Mouse (Mus musculus) layer of hippocampus, adult 11-12 months (tissue): ENCODE measurements around the gene Vav3.

Experiments
- DNase-seq: peaks from one replicate; pipeline ENCODE4 v3.0.0; 2022; ENCODE audit warnings: low spot score

The Vav3 gene

DNA sequence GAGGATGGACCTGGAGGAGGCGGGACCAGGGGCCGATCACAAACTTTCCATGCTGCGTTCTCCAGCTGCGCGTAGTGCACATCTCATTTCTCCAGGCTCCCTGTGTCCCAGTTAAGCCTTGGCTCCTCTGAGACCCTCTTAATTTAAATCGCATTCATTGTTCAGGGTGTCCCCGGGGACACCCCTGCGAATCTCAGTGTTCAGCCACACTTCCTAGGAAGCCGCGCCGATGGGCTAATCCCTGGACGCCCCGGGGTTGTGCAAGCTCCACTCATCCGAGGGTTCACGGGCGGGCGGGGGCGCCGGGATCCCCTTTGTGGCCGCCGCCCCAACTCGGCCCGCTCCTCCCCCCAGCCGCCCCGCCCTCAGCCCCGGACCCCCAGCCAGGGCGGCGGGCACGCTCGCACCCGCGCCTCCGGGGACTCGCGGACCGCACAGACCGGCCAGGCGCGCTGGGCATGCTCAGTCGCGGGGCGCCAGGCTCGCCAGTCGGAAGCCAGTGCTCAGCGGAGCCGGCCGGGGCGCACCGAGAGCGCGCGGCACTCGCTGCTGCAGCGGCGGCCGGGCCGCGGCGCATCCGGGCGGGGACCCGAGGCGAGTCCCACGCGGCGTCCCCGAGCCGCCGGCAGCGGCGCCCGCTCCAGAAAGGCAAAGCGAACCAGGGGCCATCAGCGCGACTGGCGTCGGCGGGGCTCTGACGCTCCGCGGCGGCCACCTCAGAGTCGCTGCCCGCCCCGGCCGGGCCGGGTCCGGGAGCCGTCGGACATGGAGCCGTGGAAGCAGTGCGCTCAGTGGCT is at the start of gene Vav3:
Vav3 (plus strand) TSS at position 380 of the 797 bp plus-strand sequence.
- DNase-seq, result peak; percentile 32

DNA sequence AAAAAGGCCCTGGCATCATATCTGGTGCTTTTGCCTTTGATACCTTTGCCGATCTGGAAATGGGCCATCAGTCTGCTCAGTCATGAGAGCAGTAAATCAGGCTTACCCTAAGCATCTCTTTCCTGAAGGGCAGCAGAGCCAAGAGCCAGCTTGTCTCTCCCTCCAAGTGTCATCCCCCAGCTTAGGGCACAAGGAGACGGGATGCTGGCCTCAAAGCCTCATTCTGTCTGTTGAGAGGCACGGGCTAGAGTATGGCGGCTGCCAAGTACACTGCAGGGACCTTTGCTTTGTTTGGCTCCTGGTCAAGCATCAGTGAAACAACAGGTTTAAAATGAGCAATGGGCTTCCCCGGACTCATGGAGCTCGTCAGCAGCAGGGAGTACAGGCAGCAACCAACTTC is 41.6 kb upstream of the Vav3 start:
- no peak for DNase-seq

DNA sequence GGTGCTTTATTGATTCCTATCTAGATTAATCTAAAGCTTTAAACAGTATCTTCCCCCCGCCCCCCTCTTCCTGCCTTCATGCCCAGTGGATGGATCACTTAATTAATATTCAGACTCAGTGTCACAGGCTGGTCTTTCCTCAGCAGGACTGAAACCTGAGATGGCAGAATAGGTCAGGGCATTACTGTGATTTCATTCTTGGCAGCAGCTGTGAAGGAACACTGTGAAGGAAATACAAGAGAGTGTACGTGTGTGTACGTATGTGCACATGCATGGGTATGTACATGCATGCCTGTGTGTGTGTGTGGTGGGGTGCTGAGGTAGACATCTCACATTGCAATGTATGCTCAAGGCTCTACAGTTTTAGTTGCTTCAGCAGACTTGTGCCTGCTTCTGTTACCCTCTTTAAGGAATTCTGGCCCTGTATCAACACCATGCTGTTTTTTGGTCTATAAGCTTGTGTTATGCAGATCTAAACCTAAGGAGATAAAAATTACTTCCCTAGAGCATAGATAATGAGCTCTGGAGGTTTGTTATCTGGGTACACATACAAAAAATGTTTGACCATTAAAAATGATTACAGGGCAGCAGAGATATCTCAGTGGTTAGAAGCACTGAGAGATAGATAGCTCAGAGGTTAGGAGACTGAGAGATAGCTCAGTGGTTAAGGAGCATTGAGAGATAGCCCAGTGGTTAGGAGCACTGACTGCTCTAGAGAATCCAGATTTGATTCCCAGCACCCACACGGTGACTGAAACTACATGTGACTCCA is 41.0 kb upstream of the Vav3 start:
- DNase-seq, result no peak

DNA sequence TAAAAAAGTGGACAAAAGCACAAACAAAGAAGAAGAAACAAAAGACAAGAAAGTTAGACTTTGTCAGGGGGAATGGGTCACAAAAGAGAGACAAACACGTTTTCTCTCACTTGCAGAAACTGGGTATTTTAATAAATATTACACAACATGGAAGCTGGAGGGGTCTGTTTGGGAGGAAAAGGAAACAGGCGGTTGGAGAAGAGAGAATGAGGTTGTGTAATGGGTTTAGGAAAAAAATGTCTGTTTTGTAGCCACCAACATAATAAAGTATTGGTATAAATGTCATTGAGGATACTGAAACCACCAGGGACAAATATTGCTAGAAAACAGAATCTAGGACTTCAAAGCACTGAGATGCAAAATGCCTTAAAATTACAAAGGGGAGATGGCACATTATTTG is 38.4 kb upstream of the Vav3 start:
- DNase-seq, result no peak

DNA sequence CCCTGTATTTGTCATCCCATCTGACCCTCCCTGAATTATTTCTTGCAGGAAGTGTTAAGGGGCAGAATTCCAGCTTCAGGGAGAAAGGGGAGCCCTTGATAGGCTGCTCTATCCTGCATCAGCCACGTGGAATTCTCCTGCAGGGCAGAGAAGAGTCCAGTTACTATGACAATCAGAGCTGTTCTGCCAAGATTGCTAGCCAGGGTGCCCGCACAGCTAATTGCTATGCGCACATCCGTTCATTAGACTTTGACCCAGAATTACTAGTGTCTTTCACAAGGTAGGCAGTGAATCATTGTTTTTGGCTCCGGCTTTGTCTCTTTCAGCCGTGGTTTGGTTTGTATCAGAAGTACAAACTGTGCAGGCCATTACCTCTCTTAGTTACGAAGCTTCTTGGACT is 33.0 kb upstream of the Vav3 start:
- DNase-seq, result peak; percentile 15

DNA sequence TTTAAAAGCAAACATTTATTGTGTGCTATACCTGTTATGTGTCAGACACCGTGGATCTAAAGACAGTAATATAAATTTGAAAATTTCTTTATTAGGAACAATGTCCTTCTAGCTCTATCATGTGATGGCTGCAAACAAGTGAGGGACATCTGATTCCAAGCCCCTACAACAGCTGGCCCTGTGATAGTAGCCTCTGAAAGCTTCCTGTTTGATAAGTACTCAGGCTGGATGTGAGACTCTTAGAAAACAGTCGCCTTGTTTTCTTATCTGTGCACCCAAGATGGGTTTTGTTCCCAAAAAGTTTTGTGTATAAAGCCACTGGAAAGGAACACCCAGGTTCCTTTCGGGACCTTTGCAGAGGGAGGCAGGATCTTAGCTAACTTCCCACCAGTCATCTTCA is 32.0 kb upstream of the Vav3 start:
- no peak for DNase-seq

DNA sequence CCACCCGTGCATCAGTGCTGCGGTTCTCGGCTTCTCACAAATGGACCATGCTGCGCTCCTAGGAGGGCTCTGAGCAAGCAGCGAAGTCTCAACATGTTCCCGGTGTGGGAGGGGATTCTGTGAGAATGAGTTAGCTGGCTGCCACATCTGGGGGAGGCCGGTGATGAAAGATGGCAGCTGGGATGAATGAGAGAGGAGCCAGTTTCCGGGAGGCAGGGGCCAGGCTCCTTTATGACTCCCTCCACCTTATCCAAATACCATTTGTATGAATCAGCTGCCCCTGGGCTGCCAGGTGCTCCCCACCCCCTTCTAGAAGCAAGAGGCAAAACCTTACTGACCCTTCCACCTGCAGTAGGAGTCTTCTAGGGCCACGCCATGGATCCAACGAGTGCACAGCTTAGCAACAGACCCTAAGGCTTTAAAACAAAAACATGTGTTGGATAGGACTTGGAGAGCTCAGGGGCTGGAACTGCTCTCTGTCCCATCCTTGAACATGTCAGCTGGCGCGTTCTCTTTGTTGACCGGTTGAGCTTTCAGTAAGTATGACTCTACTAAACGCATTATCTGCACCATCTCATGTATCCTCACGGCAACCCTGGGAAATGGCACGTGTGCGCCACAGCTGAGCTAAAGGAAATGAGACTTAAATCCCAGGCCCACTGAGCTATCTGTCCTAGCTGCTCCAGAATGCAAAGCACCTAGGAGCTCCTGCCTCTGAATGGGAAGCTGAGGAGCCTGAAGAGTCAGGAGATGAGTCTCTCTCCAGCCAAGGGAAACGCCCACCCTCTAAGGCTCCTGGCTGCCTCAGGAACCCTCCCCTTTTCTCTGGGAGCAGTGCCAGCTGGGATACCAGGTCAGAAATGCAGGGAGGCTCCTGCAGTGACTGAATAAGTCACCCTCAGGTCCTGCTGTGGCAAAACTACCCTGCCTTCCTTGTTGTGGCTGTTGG is 30.9 kb upstream of the Vav3 start:
- no peak for DNase-seq

DNA sequence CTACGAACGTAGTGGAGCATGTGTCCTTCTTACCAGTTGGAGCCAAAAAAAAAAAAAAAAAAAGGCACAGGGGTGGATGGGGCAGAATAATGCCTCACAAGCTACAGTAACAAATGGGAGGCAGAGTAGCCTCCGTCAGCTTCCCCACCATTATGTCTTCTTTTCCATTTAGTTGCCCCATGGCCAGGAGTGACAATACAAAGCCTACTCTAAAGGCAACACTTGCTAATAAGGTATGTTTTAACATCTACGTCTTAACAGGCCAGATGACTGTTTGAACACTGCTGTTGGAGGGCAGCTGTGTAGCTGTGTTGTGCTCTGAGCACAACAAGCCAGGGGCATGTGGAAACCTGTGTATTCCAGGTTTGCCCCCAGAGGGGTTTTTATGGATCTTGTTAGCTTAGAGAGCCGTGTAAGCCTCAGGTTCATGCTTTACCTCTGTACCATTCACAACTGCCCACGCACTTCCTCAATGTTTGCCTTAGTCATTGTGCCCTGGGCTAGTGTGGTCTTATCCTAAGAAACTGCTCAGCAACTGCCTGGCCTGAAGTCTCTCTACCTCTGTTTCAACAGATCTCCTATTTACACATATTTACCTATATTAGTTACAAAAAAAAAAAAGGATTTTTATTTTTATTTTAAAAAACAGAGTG is 29.2 kb upstream of the Vav3 start:
- DNase-seq, result no peak

DNA sequence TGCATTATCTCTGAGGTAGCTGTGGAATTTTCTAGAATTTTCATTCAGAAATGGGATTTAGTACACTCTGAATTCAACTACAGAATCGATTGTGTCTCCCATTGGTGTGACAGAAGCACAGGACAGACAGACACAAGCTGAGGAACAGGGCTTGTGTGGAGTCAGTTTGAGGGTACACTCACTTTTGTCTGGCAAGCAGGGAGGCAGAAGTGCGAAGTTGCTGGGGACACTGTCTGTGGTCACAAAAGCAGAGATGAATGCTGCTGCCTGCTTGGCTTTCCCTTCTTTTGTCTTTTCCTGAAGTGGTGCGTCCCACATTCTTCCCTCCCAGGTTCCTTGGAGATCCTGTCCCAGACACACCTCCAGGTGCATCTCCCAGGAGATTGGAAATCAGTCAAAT is 28.6 kb upstream of the Vav3 start:
- DNase-seq, result no peak

DNA sequence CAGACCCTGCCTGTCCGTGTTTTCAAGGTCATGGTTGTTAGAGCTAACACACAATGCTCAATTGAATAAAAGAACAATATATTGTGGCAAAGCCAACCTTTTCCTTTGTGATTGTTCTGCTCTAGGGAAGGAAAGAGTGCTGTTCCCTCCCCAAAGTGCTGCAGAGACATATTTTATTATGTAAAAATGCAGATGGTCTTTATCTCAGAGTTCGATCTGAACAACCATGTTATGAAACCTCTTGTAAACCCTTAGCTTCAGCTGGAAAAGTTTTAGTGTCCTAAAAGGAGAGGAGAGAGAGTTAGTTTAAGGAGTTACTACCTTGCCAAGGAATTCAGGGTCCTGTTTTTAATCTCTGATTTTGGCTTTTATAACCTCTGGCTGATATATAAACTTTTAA is 27.0 kb upstream of the Vav3 start:
- DNase-seq, result no peak

DNA sequence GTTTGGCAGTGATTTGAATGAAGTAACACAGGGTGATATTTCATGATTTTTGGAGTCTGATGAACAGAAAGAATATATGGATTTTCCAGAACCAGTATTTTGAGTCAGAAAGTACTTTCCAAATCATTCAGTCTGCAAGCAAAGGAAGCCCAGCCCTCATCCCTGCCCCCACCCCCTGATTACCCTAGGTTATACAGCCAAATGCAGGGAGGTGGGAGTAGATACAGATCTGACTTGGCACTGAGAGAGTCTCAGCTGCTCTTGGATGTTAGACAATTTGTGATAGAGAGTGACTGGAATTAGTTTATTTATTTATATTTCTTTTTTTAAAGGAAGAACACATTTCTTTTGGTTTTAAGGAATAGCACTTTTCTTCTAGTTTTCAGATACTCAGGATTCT is 18.2 kb upstream of the Vav3 start:
- no peak for DNase-seq

DNA sequence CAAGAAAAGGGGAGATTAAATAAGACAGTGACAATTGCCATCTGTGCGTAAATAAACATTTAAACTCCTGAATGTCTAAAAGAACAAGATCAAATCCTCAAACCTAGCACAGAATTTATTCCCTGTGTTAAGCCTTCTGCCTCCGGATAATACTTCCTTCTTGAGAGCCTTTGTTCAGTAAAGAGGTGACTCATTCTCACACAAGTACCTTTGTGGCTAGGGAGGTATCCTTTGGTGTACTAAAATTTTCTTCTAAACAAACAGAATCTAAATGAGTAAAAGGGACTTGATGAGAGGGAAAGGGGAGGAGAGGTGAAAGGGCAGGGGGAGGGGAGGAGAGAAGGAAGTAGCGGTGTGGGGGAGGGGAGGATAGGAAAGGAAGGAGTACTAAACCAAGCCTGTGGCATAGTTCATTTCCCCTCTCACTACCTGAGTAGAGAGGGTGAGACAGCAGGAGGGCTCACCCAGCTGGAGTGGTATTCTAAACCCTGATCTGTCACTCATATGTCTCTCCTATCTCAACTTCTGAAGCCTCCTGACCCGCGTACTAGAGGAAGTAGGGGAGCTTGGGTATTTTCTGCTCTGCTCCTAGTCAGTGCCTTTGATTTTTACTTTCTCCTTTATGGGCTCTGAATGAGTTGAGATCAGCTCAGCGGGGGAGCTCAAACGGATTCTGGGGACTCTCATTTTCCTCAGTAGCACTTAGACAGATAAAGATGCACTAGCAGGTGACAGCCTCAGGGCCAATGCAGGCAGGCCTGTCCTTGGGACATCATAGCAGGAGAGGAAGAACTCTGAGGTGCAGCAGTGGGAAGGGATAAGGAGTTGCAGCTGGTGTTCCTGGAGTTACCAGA is 16.8 kb upstream of the Vav3 start:
- no peak for DNase-seq

DNA sequence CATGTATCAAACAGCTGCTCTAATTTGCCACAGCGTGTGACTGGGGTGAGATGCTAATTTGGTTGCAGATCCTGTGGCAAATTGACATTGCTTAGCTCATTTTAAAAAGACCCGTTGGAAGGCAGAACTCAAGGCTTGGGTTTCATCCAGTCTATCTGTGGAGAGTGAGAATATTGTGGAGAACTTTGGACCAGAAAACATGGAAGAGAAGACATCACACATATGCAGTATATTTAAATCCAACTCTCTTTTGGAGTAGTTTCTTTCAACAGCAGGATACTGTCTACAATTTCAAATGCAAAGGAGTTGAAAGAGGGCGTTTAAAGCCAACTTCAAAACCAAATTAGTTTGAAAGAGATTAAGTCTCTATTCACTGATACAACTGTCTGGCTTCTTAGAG is 13.3 kb upstream of the Vav3 start:
- no peak for DNase-seq

DNA sequence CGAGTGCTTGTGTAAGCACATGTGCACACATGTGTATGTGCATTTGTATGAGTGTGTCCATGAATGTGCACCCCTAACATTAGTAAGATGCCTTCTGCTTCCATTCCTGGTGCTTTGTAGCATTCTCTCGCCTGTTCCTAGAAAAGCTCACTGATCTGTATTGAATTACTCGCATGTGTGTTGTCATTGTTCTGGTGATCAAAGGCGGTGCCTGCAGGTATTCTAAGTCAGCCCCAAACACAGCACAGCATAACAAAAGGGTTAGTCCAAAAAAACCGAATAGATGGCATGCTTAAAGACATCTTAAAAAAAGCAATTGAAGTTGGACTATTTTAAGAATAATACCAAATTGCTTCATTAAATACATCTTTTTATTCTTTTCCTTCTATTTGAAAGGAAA is 7.7 kb upstream of the Vav3 start:
- DNase-seq, result no peak

DNA sequence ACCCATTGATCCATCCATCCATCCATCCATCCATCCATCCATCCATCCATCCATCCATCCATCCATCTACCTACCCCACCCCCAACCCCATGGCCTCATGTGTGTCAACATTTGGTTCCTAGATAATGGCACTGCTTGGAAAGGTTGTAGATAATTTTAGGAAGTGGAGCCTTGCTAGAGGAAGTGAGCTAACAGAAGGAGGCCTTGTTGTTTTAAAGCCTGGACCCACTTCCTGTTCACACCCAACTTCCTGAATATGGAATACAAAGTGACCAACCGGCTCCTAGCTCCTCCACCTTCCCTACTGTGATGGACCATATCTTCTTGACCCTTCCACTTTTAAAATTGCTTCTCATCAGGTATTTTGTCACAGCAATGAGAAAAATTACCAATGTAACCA is 5.0 kb upstream of the Vav3 start:
- no peak for DNase-seq

DNA sequence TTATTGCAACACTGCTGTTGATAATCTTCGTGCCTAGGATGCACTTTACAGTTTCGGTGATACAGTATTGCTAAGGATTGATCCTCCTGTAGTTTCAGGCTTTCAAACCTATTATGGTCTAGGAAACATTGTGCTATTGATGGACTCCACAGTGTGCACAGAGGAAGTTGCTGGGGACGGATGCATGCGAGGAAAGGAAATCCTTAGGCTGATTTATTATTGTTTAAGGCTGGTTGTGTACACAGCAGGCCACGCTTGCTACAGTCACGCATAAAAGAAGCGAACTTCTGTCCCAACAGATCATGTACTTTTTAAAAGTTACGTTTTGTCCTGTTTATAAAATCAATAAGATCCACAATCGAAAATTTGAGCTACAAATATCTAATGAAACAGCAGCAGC is 1.2 kb upstream of the Vav3 start:
- DNase-seq, result no peak

DNA sequence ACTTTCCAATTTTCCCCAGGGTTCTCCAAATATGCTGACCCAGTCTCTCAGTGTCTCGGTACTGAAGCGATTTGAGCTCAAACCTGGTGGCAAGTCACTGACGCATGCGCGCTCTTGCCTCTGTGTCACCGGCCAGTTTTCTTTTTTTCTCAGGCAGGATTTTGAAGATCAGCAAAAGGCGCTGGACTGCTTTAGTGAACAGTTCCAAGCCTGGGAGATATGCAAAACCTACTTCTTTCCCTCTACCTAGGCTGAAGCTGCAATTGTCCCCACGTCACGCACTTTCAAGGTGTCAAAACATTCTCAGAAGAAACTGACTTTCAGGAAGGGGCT is 546 bp upstream of the Vav3 start:
- DNase-seq, result peak; percentile 25

DNA sequence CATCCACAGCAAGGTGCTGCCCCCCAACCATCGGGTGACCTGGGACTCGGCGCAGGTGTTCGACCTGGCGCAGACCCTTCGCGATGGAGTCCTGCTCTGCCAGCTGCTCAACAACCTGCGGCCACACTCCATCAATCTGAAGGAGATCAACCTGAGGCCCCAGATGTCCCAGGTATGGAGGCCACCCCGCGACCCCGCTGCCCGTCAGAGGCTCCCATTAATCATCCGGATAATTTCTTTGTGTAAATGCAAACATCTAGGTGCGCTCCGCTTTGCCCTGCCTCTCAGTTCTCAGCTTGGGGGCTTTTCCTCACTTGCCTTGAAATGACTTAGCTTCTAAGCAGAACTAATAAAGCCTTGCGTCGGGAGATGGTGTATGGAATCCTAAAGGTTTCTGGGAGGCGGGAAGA is 623 bp downstream of the Vav3 start:
- DNase-seq, result no peak

DNA sequence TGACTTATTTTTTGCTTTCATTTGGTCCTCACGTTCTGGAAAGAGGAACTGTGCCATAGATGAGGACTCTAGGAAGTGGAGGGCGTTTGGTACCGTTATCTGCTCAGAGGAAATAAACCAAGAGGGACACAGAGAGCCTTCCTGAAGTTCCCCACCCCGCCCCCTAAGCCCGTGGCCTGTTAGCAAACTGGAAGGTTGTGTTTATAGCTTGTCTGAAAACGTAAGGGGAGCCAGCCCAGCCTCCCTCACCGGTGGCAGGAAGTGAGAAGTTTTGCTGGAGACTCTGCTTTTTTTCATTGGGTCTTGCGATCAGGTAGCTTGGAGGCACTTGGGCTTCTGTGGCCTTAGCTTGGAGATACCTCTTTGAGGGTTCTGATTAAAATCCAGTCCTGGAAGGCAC is 1.2 kb downstream of the Vav3 start:
- peak; percentile 11 for DNase-seq

DNA sequence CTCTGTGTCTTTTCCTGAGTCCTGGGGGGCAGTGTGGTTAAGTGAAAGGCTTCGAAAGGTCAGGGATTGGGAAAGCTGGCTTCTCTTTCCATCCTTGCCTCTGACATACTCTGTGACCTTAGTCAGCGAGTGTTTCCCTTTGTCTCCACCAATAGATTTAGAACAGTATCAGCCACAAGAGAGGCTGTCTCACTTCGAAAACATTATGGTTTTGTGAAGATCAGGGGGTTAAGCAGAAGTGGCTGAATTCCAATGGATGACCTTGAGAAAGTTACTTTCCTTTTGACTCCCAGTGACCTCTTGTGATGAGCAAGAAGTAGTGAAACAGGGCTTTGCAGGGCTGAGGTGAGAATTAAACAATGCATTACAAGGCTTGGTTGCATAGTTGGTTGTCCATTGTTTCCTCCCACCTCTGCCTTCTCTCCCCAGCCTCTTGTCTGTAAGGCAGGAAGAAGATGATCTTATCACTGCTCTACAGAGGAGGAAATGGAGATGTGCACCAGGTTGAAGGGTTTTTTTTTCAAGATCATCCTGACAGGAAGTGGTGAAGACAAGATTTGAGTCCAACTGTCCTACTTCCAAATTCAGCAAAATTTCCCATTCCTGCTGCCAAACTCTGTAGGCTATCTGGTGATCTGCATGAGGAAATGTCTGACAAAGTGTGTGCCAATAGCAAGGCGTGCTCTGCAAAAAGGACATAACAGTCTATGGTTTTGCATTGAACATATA is 11.7 kb downstream of the Vav3 start:
- DNase-seq, result no peak

DNA sequence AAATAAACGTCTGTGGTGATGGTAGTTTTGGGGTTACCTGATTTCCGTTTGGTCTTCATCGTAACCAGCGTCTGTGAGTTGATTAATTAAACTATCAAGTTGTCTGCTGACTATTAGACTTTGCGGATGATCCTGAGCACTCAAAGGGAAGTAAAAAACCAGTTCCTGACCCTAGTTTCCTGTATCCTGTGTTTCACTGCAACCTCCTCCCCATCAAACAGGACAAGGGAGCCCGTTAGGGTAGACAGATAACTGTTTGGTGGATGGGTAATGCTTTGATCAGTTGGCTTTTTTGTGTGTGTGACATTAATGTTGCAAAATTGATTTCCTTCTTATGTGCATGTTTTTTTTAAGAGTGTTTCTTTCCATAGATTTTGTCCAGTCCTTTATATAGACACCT is 12.2 kb downstream of the Vav3 start:
- DNase-seq, result no peak
